Mouse (Mus musculus): Measurements from ENCODE around the gene Cel.
"Not testable (repeated sequence)": the region's sequence is repeated elsewhere in the genome, so short reads cannot be mapped to it uniquely, and the experiment has no call there.

Cel gene

GRCm38 (mm10) chr2:28521571-28522151 lies 41.5 kb downstream of the Cel start:
- DNase-seq (ENCODE audit: low spot score in 2 of 2) = no peak

GRCm38 (mm10) chr2:28520581-28520980 lies 42.6 kb downstream of the Cel start:
- no peak for DNase-seq (ENCODE audit: low spot score in 2 of 2)

GRCm38 (mm10) chr2:28518231-28518630 lies 45.0 kb downstream of the Cel start:
- DNase-seq (ENCODE audit: low spot score in 2 of 2) = no peak

GRCm38 (mm10) chr2:28517206-28517909 lies 45.8 kb downstream of the Cel start:
- peak; percentile 60 to 85 for DNase-seq (ENCODE audit: low spot score in 2 of 2)

DNA sequence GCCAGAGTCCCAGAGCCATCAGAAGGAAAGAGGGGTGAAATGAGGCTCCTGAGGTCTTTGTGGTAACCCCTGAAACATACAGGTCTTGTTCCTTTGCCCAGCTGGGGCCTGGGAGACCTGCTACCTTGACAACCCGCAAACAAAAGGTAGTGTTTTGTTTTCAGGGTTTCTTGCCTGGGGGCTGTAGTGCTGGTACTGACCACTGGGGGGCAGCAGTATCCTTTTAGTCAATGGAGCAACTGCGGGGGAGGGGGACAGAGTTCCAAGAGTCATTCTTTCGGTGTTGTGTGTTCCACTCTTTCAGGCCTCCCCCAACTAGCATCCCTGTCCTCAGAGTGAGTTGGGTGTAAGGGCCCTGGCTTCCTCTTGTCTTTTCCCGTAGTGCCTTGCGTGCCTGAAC lies 48.7 kb downstream of the Cel start:
- peak; percentile 70 to 90 for DNase-seq (ENCODE audit: low spot score in 2 of 2)

DNA sequence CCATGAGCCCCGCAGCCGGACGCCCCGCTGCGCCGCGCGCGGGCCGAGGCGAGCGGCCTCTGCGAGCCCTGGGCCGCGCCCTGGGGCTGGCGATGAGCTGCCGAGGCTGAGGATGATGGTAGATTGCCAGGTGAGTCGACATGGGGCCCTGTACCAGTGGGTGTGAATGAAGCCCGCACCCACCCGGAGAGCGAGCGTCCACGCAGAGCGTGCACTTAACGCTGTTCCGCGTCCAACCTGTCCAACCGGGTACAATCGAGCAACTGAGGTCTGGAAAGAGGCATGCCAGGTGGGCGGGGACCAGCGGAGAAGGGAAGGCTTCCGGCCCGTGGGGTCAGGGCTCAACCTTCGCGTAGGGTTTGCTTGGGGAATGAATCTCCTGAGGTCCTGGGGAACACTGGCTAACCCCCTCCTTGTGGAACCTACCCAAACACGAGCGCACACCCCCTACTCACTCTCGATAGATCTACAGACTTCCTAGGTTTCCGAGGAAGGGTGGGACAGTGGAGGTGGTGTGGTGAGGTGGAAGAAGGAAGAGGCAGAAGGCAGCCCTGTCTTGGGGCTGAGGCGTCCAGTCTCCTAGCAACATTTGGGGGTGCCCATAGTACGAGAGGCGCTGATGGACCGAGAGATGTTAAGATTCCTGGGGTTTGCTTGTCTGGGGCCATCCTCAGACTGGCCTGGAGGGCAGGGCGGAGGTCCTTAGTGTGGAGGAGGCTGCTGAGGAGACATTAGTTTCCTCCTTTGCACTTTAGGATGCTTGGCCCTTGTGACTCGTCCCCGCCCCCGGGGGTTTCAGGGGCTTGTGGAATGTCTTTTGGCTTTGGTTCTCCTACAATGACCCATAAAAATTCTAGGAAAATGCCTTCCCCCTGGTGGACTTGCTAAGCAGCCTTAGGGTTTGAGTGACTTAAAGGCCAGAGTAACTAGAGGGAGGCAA lies 49.5 kb downstream of the Cel start:
- no peak for DNase-seq (ENCODE audit: low spot score in 2 of 2)

DNA sequence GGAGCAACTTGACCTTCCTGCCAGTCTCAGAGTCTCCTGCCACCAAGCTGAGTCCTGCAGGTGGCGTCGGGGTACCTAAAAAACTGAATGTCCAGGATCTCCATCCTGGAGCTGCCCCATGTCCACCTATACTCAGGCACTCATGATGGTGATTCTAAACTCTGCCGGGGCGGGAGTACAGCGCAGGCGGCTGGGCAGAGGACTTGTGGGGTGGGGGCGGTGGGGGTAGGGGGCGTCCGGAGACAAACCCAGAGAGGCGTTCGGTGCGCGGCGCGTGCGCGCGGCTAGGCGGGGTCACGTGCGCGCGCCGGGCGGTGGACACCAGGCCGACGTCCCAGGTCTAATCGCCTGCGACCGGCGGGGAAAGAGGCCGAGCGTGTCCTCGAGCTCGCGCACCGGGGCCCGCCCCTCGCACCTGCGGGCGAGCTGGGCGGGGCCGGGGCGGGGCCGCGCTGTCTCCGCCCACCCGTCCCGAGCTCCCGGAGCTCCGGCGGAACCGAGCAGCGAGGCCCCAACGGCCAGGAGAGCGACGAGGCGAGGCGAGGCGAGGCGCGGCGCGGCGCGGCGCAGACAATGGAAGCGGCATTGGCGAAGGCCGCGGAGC lies 50.3 kb downstream of the Cel start, which contains the start of gene Ralgds:
Gene Ralgds (plus strand): TSS at position 328 of the 604 bp plus-strand sequence.
- DNase-seq (ENCODE audit: low spot score in 2 of 2) = peak in 1 of 2 experiments; percentile 55

- DNase-seq (ENCODE audit: low spot score in 2 of 2) = not testable (repeated sequence)
Observed at GRCm38 (mm10) chr2:28511600-28511999, 51.6 kb downstream of the Cel start.

DNA sequence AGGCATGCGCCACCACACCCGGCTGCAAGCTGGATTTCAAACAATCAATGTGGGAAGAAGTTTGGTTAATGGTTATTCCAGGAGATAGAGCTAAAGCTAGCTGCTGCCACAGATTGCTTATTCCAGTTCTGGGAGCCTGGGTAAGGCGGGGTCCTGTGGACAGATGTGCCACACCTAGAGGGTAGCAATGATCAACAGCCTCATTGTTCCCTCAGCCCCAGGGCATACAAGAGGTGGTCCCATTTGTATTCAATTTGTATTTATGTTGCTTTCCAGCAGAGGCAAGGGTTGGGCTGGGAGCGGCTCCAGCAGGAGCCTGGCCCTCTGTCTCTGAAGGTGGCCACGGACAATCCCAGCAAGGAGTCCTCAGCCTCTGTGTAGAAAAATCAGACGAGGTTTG lies 56.9 kb downstream of the Cel start:
- peak; percentile 10 to 30 for DNase-seq (ENCODE audit: low spot score in 2 of 2)

DNA sequence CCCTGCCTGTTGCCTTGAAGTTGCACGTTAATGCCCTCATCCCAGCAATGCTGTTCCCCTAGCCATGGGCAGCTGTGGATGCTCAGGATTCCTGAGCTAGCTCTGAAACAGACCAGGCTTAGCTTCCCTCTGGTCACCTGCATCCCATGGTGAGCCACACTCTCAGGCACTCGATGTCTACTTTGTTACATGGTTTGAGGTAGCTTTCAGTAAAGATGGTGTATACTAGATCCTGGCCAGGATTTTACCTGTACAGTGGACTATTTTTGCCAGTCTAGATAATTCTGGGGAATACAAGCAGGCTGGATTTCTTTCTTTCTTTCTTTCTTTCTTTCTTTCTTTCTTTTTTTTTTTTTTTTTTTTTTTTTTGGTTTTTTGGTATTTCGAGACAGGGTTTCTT lies 57.4 kb downstream of the Cel start, which contains the start of gene Gm10134:
Gene Gm10134 (plus strand): TSS at position 301 of the 400 bp plus-strand sequence.
- DNase-seq (ENCODE audit: low spot score in 2 of 2) = no peak
